Mouse (Mus musculus): ENCODE data around the gene Sult1b1.
"Not testable (repeated sequence)": the region's sequence is repeated elsewhere in the genome, so short reads cannot be mapped to it uniquely, and the experiment has no call there.

The Sult1b1 gene

DNA sequence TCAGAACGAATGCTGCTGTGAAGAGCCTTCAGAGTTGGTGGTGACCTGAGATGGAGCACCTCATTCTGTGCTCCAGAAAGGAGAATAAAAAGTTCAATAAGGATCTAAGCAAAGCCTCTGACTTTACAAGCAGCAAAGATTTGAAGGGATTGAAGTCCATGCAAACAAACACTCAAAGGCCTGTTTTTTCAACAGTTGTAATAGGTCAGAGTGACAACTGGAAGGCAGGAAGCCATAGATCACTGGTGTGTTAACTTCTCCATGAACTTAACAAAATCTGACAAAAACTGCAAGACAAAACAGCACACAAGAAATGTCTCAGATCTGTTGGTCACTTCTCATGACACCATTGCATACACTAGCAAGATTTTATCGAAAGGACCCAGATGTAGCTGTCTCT, at the start of gene Sult1b1:
TSS of gene Sult1b1 (minus strand) at position 85 of the 400 bp plus-strand sequence.
- DNase-seq (ENCODE audit: low spot score in 2 of 2), result no peak

DNA sequence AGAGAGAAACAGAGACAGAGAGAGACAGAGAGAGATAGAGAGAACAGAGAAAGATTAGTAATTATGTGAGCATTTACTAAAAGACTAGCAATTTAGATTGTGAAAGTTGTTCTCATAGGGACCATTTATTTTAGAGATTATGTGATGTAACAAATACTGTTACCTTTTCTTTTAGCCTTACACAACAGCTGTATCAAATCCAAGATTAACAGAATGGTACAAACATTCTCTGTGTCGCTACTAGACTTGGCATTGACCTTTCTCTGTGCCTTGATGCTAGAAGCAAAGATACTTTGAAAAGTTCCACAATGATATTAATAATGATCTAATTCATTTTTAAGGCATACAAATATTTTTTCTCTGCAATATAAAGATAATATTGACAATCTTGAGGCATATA, 42.4 kb upstream of the Sult1b1 start:
- DNase-seq (ENCODE audit: low spot score in 2 of 2), result no peak

DNA sequence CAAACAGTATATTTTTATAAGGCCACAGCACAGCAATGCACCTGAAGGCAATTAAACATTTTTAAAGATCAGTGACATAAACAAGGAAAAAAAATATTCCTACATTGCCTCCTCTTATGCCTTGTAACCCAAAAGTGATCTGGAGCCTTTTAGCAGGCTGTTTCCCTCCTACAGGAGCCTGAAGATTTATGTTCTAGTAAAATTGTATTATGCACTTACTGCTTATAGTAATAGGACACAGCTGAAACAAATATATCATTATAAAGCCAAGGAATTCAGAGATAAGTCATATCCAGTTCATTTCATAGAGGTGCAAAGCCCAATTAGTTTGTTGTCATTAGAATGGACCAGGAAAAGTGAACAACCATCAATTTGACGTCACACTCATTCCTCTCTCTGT, 36.2 kb upstream of the Sult1b1 start:
- no peak for DNase-seq (ENCODE audit: low spot score in 2 of 2)

DNA sequence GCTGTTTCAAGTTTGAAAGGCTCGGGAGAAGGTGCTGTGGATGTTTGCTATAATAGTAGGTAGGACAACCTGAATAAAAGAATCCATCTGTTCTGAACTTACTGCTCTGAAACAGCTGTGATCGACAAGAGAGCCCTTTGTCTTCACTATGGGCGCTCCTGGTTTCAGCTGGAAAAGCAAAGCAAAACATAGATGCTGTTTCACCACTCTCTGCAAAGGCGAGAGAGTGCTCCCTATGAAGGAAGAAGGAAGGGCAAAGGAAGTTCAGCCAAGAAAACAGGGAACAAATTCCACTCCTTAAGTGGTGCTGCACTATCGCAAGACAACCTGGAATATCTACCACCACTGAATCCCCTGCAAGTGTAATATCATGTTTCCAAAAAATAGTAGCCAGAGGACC, 35.5 kb upstream of the Sult1b1 start:
- DNase-seq (ENCODE audit: low spot score in 2 of 2), result no peak

DNA sequence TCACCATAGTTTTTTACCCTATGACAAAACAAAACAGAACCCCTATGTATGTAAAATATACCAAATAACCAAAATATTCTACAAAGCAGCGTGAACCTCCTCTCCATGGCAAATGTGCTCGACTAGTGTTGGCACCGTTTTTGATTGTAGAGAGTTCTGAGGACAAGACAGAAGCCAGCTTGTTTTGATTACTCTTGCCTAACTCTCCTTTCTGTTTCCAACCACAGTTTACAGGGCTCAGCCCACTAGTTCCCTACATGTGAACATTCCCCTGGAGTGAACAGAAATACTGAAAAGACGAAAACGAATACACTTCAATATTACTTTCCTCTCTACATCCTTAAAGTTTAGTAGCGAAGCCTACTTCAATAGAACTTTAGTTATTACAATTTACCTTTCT, 34.8 kb upstream of the Sult1b1 start:
- no peak for DNase-seq (ENCODE audit: low spot score in 2 of 2)

DNA sequence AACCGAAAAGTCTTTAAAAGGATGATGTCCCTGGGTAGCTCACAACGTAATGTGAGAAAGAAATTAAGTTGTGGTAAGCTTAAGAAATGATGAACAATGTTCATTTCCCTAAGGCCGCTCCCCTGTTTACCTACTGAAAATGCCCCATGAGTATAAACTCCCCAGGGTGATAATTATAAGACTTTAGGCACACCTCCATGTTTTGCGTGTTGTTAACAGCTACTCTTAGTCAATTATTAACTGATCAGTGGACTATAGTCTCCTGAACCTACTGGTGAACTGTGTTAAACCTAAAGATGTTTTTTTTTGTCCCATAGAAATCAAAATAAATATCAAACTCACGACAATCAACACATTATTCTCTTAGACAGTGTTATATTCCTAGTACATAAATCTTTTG, 30.9 kb upstream of the Sult1b1 start, which contains the start of gene Sult1d1:
TSS of gene Sult1d1 (minus strand) at position 183 of the 400 bp plus-strand sequence.
- no peak for DNase-seq (ENCODE audit: low spot score in 2 of 2)

DNA sequence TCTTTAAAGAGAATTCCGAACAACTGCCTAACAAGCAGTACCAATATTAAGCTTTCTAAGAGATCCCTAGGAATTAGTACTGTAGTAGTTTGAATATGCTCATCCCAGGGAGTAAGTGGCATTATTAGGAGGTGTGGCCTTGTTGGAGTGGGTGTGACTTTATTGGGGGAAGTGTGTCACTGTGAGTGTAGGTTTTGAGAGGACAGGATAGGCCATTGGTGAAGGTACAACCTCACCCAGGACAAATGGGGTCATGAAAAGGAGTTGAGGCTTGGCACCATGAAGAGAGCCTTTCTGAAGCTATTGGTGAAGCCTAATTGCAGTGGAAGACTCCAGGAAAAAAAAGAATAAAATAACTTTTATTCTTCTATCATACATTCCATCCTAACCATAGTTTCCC, 29.3 kb upstream of the Sult1b1 start:
- DNase-seq (ENCODE audit: low spot score in 2 of 2), result no peak

DNA sequence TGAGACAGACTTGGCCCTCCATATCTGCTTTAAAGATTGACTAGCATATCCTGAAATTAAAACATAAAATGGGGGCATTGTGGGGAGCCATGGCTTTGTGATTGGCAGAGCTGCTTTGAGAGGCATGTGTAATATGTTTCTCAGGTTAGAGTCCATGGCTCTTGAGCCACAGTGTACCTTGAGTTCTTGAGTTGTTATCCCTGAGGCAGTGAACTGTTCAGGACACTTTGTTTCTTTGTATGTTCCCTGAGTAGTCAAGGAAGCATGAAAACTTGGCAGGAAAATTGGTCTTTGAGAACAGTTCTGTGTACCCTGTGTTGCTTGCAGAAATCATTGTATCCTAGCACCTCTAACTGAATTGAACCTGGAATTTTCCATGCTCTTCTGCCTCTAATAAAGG, 25.0 kb upstream of the Sult1b1 start:
- DNase-seq (ENCODE audit: low spot score in 2 of 2), result no peak

DNA sequence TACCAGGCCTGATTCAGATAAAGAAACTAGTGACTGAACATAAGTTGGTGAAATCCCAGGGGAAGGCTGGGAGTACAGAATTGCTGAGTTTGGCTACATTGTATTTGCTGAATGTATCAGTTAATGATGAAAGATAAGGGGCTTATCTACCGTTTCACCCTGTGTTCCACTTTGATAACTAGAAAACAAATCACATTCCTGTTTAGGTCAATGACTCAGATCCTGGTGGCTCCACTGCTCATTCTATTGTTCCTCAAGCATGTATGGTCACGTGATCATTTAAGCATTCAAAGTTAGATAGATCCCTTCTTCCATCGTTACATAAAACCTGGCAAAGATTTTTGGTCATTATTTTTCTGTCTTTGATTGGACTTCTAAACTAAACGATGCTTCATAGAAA, 24.5 kb upstream of the Sult1b1 start:
- DNase-seq (ENCODE audit: low spot score in 2 of 2), result no peak

DNA sequence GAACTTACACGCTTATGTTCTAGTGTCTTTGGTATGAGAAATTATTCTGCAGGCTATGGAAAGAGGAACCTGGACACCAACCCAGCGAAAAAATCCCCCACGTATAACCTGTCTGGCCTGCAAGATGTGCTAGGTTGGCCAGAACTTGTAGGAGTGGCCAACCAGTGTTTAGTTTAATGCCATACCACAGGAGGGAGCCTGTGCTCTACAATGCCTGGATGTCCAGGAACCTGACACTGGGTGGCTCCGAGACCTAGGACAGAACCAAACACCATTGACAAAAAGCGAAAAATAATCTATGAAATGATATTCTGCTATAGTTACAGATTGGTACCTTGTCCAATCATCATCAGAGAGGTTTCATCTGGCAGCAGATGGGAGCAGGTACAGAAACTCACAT, 22.1 kb upstream of the Sult1b1 start:
- no peak for DNase-seq (ENCODE audit: low spot score in 2 of 2)

DNA sequence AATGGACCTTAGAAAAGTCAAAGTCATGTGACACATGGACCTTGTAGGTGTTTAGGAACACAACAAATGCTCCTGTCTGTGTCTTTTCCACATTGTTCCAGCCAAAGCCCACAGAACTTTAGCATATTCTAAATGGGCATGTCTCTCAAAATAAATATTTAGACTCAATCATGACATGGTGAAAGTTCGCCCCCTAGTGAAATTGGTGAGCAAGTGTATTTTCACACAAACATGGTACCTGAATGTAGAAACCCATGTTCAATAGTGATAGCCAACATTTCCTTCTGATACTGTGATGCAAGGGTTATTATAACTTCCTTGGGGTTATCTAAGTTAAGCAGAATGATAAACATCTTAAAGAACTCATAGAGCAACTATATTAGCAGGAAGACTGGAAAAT, 12.9 kb upstream of the Sult1b1 start:
- no peak for DNase-seq (ENCODE audit: low spot score in 2 of 2)

DNA sequence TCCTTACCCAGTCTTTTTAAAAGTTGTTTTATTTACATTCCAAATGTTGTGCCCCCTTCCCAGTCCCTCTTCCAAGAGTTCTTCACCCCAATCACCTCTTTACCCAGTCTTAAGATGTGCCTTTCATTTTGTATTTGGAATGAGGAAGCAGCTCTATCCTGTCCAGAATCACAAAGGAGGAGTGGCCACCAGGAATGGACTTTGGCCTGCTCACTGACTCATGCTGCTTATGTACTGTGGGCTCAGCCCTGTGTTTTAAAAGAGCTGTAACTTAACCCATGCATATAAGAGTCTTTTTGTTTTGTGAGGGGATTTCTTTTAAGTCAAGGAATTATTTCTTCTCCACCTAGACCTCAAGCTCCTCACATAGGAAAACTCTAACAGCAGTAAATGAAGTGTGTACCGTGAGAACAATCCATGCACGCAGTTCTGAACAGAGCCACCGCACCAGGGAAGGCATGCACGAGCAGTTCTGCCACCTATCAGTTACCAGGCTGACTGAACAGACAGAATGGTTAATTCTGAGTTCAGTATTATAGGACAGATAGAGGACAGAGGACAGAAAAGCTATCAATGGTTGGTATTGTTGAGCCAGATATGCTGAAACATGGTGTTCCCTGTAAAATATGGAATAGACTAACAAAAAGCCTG, 1.9 kb downstream of the Sult1b1 start:
- DNase-seq (ENCODE audit: low spot score in 2 of 2), result no peak

DNA sequence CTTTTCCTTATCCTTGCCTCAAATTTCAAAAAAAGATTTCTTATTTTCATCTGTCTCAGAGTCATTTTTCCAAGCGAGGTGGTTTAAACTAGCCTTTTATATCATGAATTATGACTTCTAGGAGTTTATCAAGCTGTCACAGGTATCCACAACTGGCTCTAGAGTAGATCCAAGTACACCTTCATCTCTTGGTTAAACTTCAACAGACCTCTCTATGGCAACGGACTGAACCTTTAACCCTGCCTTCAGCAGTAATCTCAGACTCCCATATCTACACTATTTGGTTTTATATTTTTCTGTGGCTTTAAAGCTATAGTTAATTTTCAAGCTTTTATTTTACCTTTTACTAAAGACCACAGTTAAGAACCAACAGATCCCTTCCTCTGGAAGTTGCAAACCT, 5.7 kb downstream of the Sult1b1 start:
- no peak for DNase-seq (ENCODE audit: low spot score in 2 of 2)

DNA sequence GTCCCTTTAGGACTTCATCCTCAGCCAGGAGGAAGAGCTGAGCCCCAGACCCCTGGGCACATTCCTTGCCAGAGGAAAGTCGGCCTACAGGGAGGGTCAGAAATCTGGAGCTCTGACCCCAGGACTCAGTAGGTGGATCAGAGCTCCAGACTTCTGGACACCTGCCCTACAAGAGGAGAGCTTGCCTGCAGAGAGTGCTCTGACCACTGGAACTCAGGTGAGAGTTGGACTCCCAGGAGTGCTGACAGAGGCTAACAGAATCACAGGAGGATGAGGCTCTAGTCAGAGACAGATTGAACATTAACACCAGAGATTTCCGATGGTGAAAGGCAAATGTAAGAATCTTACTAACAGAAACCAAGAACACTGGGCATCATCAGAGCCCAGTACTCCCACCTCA, 14.4 kb downstream of the Sult1b1 start:
- not testable (repeated sequence) for DNase-seq (ENCODE audit: low spot score in 2 of 2)

DNA sequence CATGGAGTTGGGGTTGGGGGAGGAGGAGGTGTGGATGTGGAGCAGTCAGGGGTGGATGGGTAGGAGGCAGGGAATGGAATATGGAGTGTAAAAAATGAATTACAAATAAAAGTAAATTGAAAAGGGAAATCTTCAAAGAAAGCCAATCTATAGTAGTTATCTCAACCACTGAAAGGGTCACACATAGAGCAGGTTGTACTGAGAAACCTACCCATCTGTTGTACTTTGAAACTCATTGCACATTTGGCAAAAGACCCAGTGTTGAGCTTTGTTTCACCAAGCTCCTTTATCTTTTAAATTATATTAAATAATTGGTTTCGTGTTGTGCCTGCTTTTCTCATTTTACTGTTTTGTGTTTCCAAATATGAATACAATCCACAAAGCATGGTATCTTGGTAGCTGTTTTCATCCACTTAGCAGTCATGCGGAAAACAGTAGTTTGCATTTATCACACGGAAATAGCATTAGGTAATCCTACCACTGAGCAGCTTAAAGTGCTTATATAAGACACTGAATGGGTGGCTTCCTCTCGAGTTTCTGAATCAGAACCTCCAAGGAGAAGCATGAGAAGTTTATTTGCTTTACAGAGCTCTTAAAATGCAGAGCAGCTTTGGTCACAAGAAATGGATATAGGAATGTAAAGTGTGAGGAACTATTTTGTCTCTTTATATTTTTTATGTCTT, 32.1 kb downstream of the Sult1b1 start:
- DNase-seq (ENCODE audit: low spot score in 2 of 2), result no peak

DNA sequence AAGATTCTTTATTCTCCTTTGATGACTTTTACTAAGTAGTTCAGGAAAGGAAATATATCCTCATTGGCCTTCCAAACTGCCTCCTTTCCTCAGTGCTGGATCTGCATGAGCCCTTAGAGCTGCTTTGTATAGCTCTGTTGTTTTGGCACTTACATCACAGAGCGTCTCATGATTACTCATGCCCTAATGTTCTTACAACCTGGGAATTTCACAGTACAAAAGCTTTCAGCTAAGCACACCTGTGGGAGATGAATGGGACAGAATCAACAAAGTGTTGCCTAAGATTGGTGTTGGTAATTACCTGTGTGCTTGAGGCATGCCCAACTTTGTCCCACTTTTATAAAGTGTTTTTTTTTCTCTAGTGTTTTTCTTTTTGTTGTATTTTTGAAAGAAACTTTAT, 35.3 kb downstream of the Sult1b1 start:
- DNase-seq (ENCODE audit: low spot score in 2 of 2), result no peak

DNA sequence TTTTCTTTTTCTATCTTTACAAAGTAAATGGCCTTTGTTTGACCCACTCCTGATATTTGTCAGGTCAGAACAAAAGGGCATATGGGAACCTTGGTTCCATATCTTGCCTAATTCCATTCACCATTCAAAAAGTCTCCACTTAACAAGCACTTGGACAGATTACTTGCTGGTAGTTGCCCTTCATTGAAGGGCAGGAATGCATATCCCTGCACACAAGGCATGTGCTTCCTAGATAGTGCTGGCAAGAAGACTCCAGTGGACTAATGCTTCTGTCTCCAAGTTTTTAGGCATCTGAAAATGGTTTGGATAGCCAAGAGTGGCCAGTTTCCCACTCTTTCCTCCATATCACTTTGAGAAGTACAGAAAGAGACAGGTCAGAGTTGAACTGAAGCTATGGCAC, 38.7 kb downstream of the Sult1b1 start:
- DNase-seq (ENCODE audit: low spot score in 2 of 2), result no peak

DNA sequence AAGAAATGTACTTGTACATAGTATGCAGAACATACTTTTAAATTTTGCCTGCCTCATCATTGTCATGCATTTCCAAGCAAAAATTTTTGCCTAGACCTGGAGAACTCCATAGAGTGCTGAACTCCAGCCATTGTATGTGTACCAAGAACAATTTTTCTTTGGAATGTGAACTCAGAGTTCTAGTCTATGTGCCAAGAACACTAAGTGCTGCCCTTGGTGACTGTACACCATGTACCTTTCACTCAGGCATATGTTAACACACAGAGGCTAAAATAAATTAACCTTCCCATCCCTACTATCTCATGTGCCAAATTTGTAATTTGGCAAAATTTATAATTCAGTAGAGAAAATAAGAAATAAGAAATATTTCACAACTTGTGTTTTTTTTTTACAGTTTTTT, 39.1 kb downstream of the Sult1b1 start:
- no peak for DNase-seq (ENCODE audit: low spot score in 2 of 2)

DNA sequence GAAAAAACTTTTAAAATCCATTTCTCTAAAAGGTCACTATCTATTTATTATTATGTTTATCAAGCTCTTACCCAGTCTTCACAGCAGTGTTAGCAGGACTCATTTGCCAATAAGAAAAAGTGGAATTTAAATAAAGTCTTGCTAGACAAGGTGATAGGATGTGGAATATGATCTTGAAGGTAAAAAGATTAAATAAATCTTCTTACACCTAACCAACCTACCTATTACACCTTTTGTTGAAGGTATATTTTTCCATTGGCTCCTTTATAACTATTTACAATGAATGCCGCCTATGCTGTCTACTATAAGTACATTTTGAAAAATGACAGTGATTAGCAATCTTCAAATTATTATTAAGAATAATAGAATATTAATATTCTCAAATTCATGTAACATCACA, 47.2 kb downstream of the Sult1b1 start, which contains the start of gene Ugt2a1:
TSS of gene Ugt2a1 (minus strand) at position 101 of the 400 bp plus-strand sequence.
- DNase-seq (ENCODE audit: low spot score in 2 of 2), result no peak

DNA sequence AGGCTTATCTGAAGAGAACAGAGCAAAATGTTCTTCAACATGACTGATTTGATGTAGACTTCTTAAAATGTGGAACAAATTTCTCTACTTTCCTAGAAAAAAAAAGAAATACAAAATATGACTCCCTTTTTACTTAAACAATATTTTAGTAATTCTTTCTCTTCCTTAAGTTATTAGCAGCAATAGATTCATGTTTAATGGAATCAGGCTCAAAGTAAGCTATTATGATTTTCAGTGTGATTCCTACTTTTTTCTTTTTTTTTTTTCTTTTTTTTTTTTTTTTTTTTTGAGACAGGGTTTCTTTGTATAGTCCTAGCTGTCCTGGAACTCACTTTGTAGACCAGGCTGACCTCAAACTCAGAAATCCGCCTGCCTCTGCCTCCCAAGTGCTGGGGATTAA, 51.3 kb downstream of the Sult1b1 start, which contains the start of gene Gm43638:
TSS of gene Gm43638 (minus strand) at position 101 of the 400 bp plus-strand sequence.
- not testable (repeated sequence) for DNase-seq (ENCODE audit: low spot score in 2 of 2)

DNA sequence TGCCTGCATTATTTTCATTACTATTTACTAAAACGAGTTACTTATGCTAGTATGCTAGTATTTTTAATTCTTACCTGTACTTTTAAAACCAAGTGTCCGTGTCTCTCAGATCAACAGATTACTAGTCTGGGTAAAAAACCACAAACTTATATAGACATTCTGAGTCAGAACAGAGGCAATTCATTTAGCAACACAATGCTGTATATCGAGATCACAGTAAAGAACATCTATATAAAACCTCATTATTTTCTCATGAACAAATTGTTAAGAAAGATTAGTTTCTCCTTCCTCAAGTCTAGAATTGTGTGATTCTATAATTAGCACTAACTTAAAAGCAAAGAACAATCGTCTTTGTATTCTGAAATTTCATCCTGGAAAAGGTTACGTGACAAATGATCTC, 55.8 kb downstream of the Sult1b1 start, which contains the start of gene Ugt2a2:
TSS of gene Ugt2a2 (minus strand) at position 101 of the 400 bp plus-strand sequence.
- DNase-seq (ENCODE audit: low spot score in 2 of 2), result no peak
